ENCODE assay signal across 35 mouse cellular contexts in the genomic region with DNA sequence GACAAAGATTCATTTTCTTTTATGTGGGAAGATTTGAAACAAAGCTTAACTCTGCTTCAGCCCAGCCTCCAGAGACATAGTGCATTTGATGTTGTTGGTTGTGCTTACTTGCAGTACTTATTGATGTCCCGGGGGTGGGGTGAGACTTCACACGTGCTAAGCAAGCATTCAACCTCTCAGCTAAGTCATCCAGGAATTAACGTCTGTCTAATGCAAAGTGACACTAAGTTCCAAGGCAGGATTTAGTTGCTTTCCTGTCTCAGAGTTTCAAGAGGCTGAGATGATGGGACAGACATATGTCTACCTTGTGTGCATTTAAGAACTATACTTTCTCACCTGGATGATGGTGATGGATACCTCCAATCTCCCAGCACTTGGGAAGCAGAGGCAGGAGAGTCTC.
"Had no signal": no experiment of that assay in that cellular context is flagged by ENCODE, and none has a peak within 500 bp of the region (broad histone marks: within the 10 kb centered on the region; RNA-seq: fewer than 3 reads in every experiment).

No protein-coding gene starts in this region.

- H3K9ac ChIP-seq: heart, embryonic 12.5 days; heart, embryonic 13.5 days; heart, embryonic 15.5 days; hindbrain, embryonic 12.5 days; hindbrain, embryonic 13.5 days; hindbrain, embryonic 14.5 days; hindbrain, embryonic 15.5 days; intestine, embryonic 15.5 days; kidney, embryonic 15.5 days had no signal

- H3K27me3 ChIP-seq: heart, embryonic 12.5 days; heart, embryonic 13.5 days; heart, embryonic 15.5 days; hindbrain, embryonic 12.5 days; hindbrain, embryonic 13.5 days; hindbrain, embryonic 15.5 days; intestine, embryonic 15.5 days; kidney, embryonic 15.5 days had no signal

- DNase-seq: heart, postnatal 10 days; heart, postnatal 14 days; heart, postnatal 36 days; heart, postnatal 4 days; kidney, adult 11 months; kidney, adult 18-20 months; kidney, adult 2 months; kidney, adult 8-10 months; kidney, adult 9 months; kidney, postnatal 10 days; kidney, postnatal 14 days; kidney, postnatal 25 days; kidney, postnatal 36 days; kidney, postnatal 4 days; layer of hippocampus, adult 9-11 months; layer of hippocampus, postnatal 36 days had no signal

- H3K9me3 ChIP-seq: heart, embryonic 10.5 days; heart, embryonic 12.5 days; heart, embryonic 13.5 days; heart, embryonic 15.5 days; hindbrain, embryonic 10.5 days; hindbrain, embryonic 12.5 days; hindbrain, embryonic 13.5 days; hindbrain, embryonic 15.5 days; intestine, embryonic 15.5 days; kidney, embryonic 15.5 days had no signal

- H3K4me2 ChIP-seq: heart, embryonic 11.5 days; heart, embryonic 12.5 days; heart, embryonic 13.5 days; heart, embryonic 15.5 days; hindbrain, embryonic 12.5 days; hindbrain, embryonic 13.5 days; hindbrain, embryonic 14.5 days; hindbrain, embryonic 15.5 days; intestine, embryonic 15.5 days; kidney, embryonic 15.5 days had no signal

- H3K4me3 ChIP-seq: heart, embryonic 10.5 days; heart, embryonic 12.5 days; heart, embryonic 13.5 days; heart, embryonic 15.5 days; hindbrain, embryonic 10.5 days; hindbrain, embryonic 12.5 days; hindbrain, embryonic 13.5 days; hindbrain, embryonic 15.5 days; intestine, embryonic 15.5 days; kidney, embryonic 15.5 days; layer of hippocampus, adult 2 months had no signal

- H3K27ac ChIP-seq: heart, embryonic 10.5 days; heart, embryonic 13.5 days; heart, embryonic 15.5 days; hindbrain, embryonic 10.5 days; hindbrain, embryonic 12.5 days; hindbrain, embryonic 13.5 days; hindbrain, embryonic 14.5 days; hindbrain, embryonic 15.5 days; hindbrain, postnatal 0 days; intestine, embryonic 15.5 days; kidney, embryonic 15.5 days; kidney, postnatal 0 days; layer of hippocampus, adult 2 months had no signal

- H3K4me1 ChIP-seq: heart, embryonic 10.5 days; heart, embryonic 12.5 days; heart, embryonic 13.5 days; heart, embryonic 15.5 days; hindbrain, embryonic 10.5 days; hindbrain, embryonic 12.5 days; hindbrain, embryonic 13.5 days; hindbrain, embryonic 15.5 days; intestine, embryonic 15.5 days; kidney, embryonic 15.5 days had no signal

- H3K36me3 ChIP-seq: heart, embryonic 10.5 days; heart, embryonic 12.5 days; heart, embryonic 13.5 days; heart, embryonic 15.5 days; hindbrain, embryonic 10.5 days; hindbrain, embryonic 12.5 days; hindbrain, embryonic 13.5 days; hindbrain, embryonic 15.5 days; intestine, embryonic 15.5 days; kidney, embryonic 15.5 days had no signal

- ATAC-seq: hindbrain, embryonic 16.5 days; hindbrain, postnatal 0 days; inflammation-experienced regulatory T-cells, adult 6 months; intestine, embryonic 15.5 days; intestine, embryonic 16.5 days; intestine, postnatal 0 days had no signal
